Mouse (Mus musculus): ENCODE measurements around the gene Abi3. TPM values are rescaled to one million over a fixed set of nuclear protein-coding genes. Genes with fewer than 3 reads are reported as not detected.

Gene Abi3
- polyA plus RNA-seq, 1 experiment = 0.61 TPM

DNA sequence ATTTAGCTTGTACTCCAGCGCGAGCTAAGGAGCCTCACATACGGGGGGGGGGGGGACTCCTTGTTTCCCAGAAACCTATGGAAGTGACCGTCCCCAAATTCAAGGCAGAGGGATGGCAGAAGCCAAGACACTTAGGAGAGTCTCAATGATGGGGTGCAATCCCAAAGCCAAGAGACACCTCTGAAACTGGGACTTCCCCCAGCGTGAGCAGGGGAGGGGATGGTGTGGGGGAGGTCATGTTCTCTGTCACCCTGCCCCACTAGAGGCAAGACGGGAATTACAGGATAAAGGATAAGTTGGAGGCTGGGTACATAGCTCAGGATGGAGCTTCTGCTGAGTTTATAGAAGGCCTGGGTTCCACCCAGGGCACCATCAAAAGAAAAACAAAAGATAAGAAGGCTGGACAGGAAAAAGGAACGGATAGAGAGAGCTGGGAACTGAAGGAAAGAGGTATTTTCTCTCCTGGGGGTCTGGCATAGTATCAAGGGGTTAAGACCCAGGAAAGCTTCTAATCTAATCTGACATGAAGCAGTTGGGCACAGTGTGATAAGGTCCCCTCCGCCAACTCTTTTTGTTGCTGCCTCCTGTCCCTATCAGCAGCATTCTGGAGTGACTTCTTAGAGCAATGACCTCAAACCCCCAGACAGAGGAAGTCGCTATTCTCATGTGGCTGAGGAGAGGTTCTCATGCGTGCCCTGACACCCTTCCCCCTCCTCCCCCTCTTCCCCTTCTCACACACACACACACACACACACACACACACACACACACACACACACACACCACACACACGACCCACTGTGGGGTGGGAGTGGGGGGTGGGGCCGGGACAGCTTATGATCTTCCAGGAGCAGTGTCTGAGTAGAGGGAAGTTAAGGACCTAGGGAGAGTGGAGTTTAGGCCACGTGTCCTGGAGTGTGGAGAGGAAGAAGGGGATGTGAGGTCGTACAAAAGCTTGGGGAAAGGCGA lies 7.2 kb downstream of the Abi3 start:
- Histone ChIP-seq H3K36me3 (ENCODE audit: control insufficient read depth) (peaks cover 30% of the 10 kb centered on the region), H3K27me3 (ENCODE audit: control insufficient read depth) (peaks cover 60% of the 10 kb centered on the region), H3K4me1 (ENCODE audit: control insufficient read depth) (peaks cover 62% of the 10 kb centered on the region), H3K9me3 (ENCODE audit: control insufficient read depth, low read length) (peaks cover 16% of the 10 kb centered on the region), H3K4me3 (replicated peaks) (peak overlapping the region; percentile 31)
- TF ChIP-seq GATA1 (IDR thresholded peaks at IDR 0.05; ENCODE audit: low read length) (no peak), TAL1 (IDR thresholded peaks at IDR 0.05; ENCODE audit: low read length) (no peak)

DNA sequence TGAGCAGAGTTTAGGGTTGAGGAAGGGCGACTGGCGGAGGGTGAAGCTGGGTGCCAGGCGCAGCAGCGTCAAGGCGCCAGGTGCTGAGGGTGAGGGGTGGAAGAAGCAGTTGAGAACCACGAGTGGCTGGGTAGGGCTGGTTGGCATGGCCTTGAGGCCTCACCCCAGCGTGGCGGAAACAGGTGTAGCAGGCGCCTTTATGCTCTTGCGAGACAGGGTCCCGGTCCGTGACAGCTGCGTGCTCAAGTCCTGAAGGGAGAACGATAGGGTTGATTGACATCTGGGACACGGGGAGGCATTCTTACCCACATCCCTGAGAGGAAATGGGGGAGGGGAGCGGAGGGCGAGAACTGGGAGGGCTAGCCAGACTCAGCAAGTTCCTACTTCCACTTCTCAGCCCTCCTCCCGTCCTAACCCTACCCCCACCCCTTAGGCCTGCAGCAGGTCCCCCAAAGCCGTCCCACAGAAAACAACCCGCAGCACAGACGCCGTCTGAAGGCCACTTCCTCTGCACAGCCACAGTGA lies 8.1 kb downstream of the Abi3 start:
- Histone ChIP-seq H3K4me1 (ENCODE audit: control insufficient read depth) (peaks cover 70% of the 10 kb centered on the region), H3K27me3 (ENCODE audit: control insufficient read depth) (peaks cover 68% of the 10 kb centered on the region), H3K36me3 (ENCODE audit: control insufficient read depth) (peaks cover 38% of the 10 kb centered on the region), H3K9me3 (ENCODE audit: control insufficient read depth, low read length) (peaks cover 24% of the 10 kb centered on the region), H3K4me3 (replicated peaks) (peak overlapping the region; percentile 46)
- no peak for TF ChIP-seq GATA1 (IDR thresholded peaks at IDR 0.05; ENCODE audit: low read length)
- no peak for TF ChIP-seq TAL1 (IDR thresholded peaks at IDR 0.05; ENCODE audit: low read length)

DNA sequence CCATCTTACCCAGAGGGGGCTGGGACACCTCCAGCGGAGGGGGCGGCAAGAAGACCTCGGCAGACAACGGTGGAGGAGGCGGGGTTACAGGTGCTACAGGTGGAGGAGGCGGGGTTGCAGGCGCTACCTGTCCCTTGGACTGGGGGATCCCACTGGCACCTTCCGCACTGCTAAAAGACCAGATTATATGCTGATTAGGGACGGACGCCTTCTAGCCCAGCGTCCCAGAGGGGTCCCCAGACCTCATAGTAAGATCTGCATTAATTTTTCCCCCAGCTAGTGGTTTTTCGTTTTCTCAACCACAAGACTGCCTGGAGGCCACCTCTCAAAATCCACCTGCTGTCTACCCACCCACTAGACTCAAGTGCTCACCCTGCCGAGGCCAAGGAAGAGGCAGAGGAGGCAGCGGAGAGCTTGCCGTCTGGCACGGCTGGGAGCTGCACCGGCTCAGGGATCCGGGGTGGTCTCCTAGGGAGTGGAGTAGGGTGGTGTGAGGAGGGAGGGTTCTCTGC lies 8.6 kb downstream of the Abi3 start:
- H3K27me3 ChIP-seq (ENCODE audit: control insufficient read depth) = peaks cover 73% of the 10 kb centered on the region
- H3K4me1 ChIP-seq (ENCODE audit: control insufficient read depth) = peaks cover 74% of the 10 kb centered on the region
- peaks cover 43% of the 10 kb centered on the region for H3K36me3 ChIP-seq (ENCODE audit: control insufficient read depth)
- peak overlapping the region; percentile 46 for H3K4me3 ChIP-seq (replicated peaks)
- TF ChIP-seq GATA1 (IDR thresholded peaks at IDR 0.05; ENCODE audit: low read length) (no peak), TAL1 (IDR thresholded peaks at IDR 0.05; ENCODE audit: low read length) (no peak)
- H3K9me3 ChIP-seq (ENCODE audit: control insufficient read depth, low read length) = peaks cover 26% of the 10 kb centered on the region

DNA sequence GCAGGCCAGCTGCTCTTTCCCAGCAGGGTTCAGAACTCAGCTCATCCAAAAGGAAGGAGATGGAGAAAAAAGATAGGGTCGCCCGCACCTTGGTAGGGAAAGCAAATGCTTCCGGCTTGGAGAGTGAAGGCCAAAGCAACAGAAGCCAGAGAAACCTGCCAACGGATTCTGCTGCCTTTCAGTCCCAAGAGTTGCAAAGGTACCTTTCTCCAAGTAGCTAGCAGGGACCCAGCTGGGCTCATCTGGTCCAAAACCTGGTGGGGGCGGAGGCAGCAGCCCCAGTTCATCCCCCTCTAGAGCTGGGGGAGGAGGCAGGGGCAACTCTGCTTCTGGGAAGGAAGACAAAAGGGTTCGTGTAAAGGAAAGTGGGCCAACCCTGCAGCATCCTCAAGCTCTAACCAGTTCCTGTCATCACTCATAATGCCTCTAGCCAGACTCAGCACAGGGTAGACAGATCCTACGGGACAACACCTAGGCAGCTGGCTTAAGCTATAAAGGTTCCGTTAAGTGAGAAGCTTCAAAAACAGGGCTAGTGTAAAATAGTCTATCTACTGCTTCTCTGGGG lies 9.2 kb downstream of the Abi3 start:
- H3K36me3 ChIP-seq (ENCODE audit: control insufficient read depth) = peaks cover 49% of the 10 kb centered on the region
- TF ChIP-seq GATA1 (IDR thresholded peaks at IDR 0.05; ENCODE audit: low read length) = no peak
- TF ChIP-seq TAL1 (IDR thresholded peaks at IDR 0.05; ENCODE audit: low read length) = no peak
- H3K9me3 ChIP-seq (ENCODE audit: control insufficient read depth, low read length) = peaks cover 26% of the 10 kb centered on the region
- peaks cover 77% of the 10 kb centered on the region for H3K4me1 ChIP-seq (ENCODE audit: control insufficient read depth)
- peaks cover 79% of the 10 kb centered on the region for H3K27me3 ChIP-seq (ENCODE audit: control insufficient read depth)
- H3K4me3 ChIP-seq (replicated peaks) = no peak overlapping the region

DNA sequence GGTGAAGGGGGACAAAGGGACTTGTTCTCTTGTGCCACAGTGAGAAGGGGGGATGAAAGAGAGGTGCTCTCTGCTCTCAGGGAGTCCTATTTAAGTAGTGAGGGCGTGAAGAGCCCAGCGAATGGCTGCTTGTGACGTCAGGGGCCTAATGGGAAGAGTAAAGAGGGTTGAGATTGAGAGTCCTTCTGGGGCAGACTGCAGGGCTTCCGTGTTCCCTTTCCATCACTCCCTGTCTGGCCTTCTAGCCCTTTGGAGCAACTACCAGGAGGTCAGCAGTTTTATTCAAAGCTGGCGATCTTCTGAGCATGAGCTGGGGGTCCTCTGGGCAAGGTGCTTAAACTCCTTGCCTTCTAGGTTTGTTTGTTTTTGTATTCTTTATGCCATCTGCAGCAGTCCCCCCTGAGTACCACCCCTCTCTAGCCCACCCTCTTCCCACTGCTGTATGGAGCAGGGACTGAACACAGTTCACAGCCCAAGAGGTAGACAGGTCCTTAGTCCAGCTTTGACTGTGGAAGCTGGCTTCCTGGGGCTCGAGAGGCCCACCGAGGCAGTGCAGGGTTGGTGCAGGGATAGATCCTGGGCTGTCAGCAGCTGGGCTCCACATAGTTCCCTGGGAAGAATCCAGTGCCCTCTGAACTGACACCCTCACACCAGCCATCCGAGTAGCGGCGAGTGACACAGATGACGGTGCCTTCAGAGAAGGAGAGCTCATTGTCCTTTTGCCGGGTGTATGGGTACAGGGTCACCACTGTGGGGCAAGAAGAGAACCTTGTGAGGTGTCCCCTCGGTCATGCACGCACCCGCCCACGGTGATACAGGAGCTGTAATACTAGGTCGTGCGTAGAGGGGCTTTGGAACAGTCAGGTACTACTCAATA lies 9.9 kb downstream of the Abi3 start:
- H3K36me3 ChIP-seq (ENCODE audit: control insufficient read depth) = peaks cover 54% of the 10 kb centered on the region
- H3K4me3 ChIP-seq (replicated peaks) = no peak overlapping the region
- H3K4me1 ChIP-seq (ENCODE audit: control insufficient read depth) = peaks cover 84% of the 10 kb centered on the region
- H3K27me3 ChIP-seq (ENCODE audit: control insufficient read depth) = peaks cover 82% of the 10 kb centered on the region
- TF ChIP-seq TAL1 (IDR thresholded peaks at IDR 0.05; ENCODE audit: low read length) = no peak
- H3K9me3 ChIP-seq (ENCODE audit: control insufficient read depth, low read length) = peaks cover 26% of the 10 kb centered on the region

DNA sequence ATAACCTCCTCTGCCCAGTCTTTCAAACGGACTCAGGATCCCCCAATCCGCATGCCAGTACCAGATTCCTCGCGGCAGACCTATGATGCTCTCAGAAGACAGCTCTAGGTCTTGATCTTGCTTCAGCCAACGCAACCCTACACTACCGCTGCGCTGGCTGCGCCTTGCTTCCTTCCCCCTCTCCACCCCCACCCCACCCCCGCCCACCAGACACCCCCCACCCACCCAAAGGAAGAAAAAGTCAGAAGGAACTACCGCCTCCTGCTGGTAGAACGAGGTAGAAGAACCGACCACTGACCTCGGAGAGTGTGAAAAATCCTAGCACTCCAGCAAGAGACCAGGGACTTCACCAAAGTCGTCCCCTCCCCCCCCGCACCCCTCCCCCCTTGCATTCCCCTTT lies 10.6 kb downstream of the Abi3 start:
- peaks cover 87% of the 10 kb centered on the region for H3K4me1 ChIP-seq (ENCODE audit: control insufficient read depth)
- no peak overlapping the region for H3K4me3 ChIP-seq (replicated peaks)

DNA sequence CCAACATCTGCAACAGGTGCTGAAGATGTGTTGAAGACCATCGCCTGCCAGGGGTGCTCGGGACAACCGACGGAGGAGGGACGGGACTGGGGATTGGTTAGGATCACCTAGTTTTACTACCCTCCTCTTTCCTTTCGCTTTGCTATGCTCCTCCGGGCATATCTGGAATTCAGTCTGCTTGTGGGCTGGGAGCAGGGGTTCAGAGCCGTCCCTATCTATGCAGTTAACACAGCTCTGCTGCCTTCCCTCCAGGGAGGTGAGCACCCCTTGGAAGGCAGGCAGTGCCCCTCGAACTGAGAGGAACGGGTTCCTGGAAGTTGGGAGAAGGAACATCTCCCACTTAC lies 11.0 kb downstream of the Abi3 start:
- peaks cover 89% of the 10 kb centered on the region for H3K4me1 ChIP-seq (ENCODE audit: control insufficient read depth)
- TF ChIP-seq TAL1 (IDR thresholded peaks at IDR 0.05; ENCODE audit: low read length) (no peak), GATA1 (IDR thresholded peaks at IDR 0.05; ENCODE audit: low read length) (no peak)
- H3K9me3 ChIP-seq (ENCODE audit: control insufficient read depth, low read length) = peaks cover 26% of the 10 kb centered on the region
- peaks cover 57% of the 10 kb centered on the region for H3K36me3 ChIP-seq (ENCODE audit: control insufficient read depth)
- H3K4me3 ChIP-seq (replicated peaks) = peak overlapping the region; percentile 8
- peaks cover 84% of the 10 kb centered on the region for H3K27me3 ChIP-seq (ENCODE audit: control insufficient read depth)

More for the DNA sequence above, 10.6 kb downstream of the Abi3 start:
- TF ChIP-seq GATA1 (IDR thresholded peaks at IDR 0.05; ENCODE audit: low read length) = no peak
- no peak for TF ChIP-seq TAL1 (IDR thresholded peaks at IDR 0.05; ENCODE audit: low read length)
- Histone ChIP-seq H3K36me3 (ENCODE audit: control insufficient read depth) (peaks cover 57% of the 10 kb centered on the region), H3K9me3 (ENCODE audit: control insufficient read depth, low read length) (peaks cover 26% of the 10 kb centered on the region), H3K27me3 (ENCODE audit: control insufficient read depth) (peaks cover 85% of the 10 kb centered on the region)

DNA sequence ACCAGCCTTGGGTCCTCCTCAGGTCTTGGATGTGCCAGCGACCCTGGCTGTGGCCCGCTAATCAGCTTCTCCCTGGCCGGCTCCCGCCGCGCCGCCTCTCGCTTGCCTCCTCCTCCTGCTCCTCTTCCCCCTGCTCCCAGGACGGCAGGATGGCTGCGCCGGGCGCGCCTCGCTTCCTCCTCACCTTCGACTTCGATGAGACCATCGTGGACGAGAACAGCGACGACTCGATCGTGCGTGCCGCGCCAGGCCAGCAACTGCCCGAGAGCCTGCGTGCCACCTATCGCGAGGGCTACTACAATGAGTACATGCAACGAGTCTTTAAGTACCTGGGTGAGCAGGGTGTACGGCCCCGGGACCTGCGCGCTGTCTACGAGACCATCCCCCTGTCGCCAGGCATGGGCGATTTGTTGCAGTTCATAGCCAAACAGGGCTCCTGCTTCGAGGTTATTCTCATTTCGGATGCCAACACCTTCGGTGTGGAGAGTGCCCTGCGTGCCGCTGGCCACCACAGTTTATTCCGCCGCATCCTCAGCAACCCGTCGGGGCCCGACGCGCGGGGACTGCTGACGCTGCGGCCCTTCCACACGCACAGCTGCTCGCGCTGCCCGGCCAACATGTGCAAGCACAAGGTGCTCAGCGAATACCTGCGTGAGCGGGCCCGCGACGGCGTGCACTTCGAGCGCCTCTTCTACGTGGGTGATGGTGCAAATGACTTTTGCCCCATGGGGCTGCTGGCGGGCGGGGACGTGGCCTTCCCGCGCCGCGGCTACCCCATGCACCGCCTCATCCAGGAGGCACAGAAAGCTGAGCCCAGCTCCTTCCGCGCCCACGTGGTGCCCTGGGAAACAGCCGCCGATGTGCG lies 11.6 kb downstream of the Abi3 start:
- TF ChIP-seq GATA1 (IDR thresholded peaks at IDR 0.05; ENCODE audit: low read length) = no peak
- no peak for TF ChIP-seq TAL1 (IDR thresholded peaks at IDR 0.05; ENCODE audit: low read length)
- H3K4me3 ChIP-seq (replicated peaks) = peak overlapping the region; percentile 10
- H3K4me1 ChIP-seq (ENCODE audit: control insufficient read depth) = peaks cover 88% of the 10 kb centered on the region

More for the DNA sequence above, 11.6 kb downstream of the Abi3 start:
- Histone ChIP-seq H3K36me3 (ENCODE audit: control insufficient read depth) (peaks cover 57% of the 10 kb centered on the region), H3K27me3 (ENCODE audit: control insufficient read depth) (peaks cover 80% of the 10 kb centered on the region), H3K9me3 (ENCODE audit: control insufficient read depth, low read length) (peaks cover 26% of the 10 kb centered on the region)
